Mouse (Mus musculus) midbrain, embryonic 12.5 days (tissue): Measurements from ENCODE around the gene Ptf1a. TPM values are rescaled to one million over a fixed set of nuclear protein-coding genes. Genes with fewer than 3 reads are reported as not detected.

Source experiments
- ATAC-seq: fragments of 200-750 bp; cut with Nextera tagmentation; 2 replicates; pipeline ENCODE4 v1.8.0; 2017; ENCODE audit warnings: low read depth, moderate TSS enrichment, moderate library complexity; ENCODE audit not compliant: low FRiP score
- H3K27ac ChIP-seq: fragments of 300-500 bp; sonication (generic); replicated peaks from 2 replicates; pipeline ENCODE4 v1.5.1; 2016; ENCODE audit warnings: mild to moderate bottlenecking
- H3K27me3 ChIP-seq: fragments of 300-500 bp; sonication (generic); 2 replicates; pipeline ENCODE4 v1.6.1; 2016; ENCODE audit warnings: mild to moderate bottlenecking
- H3K36me3 ChIP-seq: fragments of 300-500 bp; sonication (generic); 2 replicates; pipeline ENCODE4 v1.6.1; 2016
- H3K4me1 ChIP-seq: fragments of 300-500 bp; sonication (generic); 2 replicates; pipeline ENCODE4 v1.6.1; 2016
- H3K4me2 ChIP-seq: fragments of 300-500 bp; sonication (generic); replicated peaks from 2 replicates; pipeline ENCODE4 v1.6.1; 2016; ENCODE audit warnings: mild to moderate bottlenecking, moderate library complexity
- H3K4me3 ChIP-seq: fragments of 300-500 bp; sonication (generic); 2 replicates; pipeline ENCODE4 v1.5.1; 2016; ENCODE audit warnings: mild to moderate bottlenecking
- H3K9ac ChIP-seq: fragments of 300-500 bp; sonication (generic); replicated peaks from 2 replicates; pipeline ENCODE4 v1.6.1; 2016; ENCODE audit warnings: mild to moderate bottlenecking, moderate library complexity
- H3K9me3 ChIP-seq: fragments of 300-500 bp; sonication (generic); 2 replicates; pipeline ENCODE4 v1.6.1; 2016; ENCODE audit warnings: mild to moderate bottlenecking
- WGBS: fragments of 180-500 bp; shearing (Covaris S2); methylation state at CpG from one replicate; pipeline ENCODE4 v1.1.7; 2016; 5-methylcytosine and 5-hydroxymethylcytosine counted together
- polyA plus RNA-seq: library from polyadenylated mRNA; unstranded; fragments of >200 nt; fragmentation: Nextera tagmentation; extraction: Ambion mirVana; gene quantifications from 2 replicates; pipeline ENCODE4 v1.2.1, GENCODE M21; 2016

Ptf1a gene
- polyA plus RNA-seq, 1 experiment from 2014 or later = 1.8 TPM

DNA sequence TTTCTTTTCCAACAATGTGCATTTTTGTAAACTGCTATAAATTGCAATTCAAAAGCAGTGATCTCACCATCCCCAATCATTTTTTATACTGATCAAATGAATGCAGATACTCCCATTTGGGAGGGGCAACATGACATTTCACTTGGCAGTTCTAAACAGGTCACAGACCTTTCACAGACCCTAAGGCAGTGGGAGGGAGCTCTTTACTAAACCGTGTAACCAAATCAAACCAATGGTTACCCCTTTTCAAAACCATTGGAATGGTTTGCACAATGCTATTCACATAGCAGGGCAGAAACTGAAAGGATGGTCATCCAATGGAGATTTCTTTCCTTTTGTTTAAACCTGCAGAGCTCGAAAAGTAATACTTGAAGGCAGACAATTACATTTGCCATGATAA lies 13.3 kb downstream of the Ptf1a start:
- H3K4me3 ChIP-seq = no peak overlapping the region
- ATAC-seq = no peak
- H3K9me3 ChIP-seq = no peaks in the 10 kb centered on the region
- no peak overlapping the region for H3K9ac ChIP-seq
- peaks cover 54% of the 10 kb centered on the region for H3K27me3 ChIP-seq
- H3K4me1 ChIP-seq = peaks cover 8% of the 10 kb centered on the region; the same call in 1 of the 2 replicates
- H3K4me2 ChIP-seq = no peak overlapping the region
- no peak overlapping the region for H3K27ac ChIP-seq
- 16% methylated on average over 2 of the region's 2 CpGs for WGBS
- no peaks in the 10 kb centered on the region for H3K36me3 ChIP-seq

DNA sequence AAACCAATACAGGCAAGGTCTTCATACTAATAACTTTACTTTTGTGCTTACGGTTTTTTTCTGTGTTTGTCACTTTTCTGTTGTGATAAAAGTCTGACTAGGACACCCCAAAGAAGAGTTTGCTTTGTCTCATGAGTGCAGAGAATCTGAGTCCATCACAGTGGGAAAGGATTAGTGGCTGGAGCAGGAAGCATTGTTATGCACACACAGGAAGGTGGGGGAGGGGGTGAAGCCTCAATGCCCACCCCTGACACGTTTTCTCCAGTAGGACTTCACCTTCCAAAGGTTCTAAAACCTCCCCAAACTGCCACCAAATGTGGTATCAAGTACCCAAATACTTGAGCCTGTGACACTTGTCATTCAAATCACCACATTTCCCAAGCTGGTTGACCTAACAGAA lies 16.5 kb downstream of the Ptf1a start:
- H3K9me3 ChIP-seq = no peaks in the 10 kb centered on the region
- no peaks in the 10 kb centered on the region for H3K4me1 ChIP-seq
- no peak overlapping the region for H3K4me2 ChIP-seq
- H3K27ac ChIP-seq = no peak overlapping the region
- H3K27me3 ChIP-seq = peaks cover 22% of the 10 kb centered on the region
- 36% methylated on average over 2 of the region's 2 CpGs for WGBS
- no peaks in the 10 kb centered on the region for H3K36me3 ChIP-seq
- no peak overlapping the region for H3K4me3 ChIP-seq
- ATAC-seq = no peak
- no peak overlapping the region for H3K9ac ChIP-seq

- ATAC-seq = no peak
- Histone ChIP-seq H3K4me1 (no peaks in the 10 kb centered on the region), H3K27me3 (0 out of 2 replicates have a peak, but pooled peaks cover 7% of the 10 kb centered on the region), H3K4me3 (no peak overlapping the region), H3K4me2 (no peak overlapping the region), H3K36me3 (no peaks in the 10 kb centered on the region), H3K9ac (no peak overlapping the region), H3K27ac (no peak overlapping the region), H3K9me3 (no peaks in the 10 kb centered on the region)
- WGBS = 81% methylated on average over 3 of the region's 3 CpGs
Measured at GRCm38 (mm10) chr2:19490262-19490661, 44.8 kb downstream of the Ptf1a start.

Other genes starting within 250 kb of the Ptf1a start
- 0.34 and 0.50 TPM in 2 replicates for gene Armc3, start 246.4 kb upstream of the Ptf1a start, polyA plus RNA-seq
- 6.6 and 10.5 TPM in 2 replicates for gene Msrb2, start 74.2 kb upstream of the Ptf1a start, polyA plus RNA-seq
- gene 4921504E06Rik, start 108.3 kb downstream of the Ptf1a start, polyA plus RNA-seq = not detected in 2 replicates
- gene Otud1, start 212.1 kb downstream of the Ptf1a start, polyA plus RNA-seq = 1.4 and 1.6 TPM in 2 replicates